10 mouse cellular contexts compared by ENCODE assay signal in the genomic region with DNA sequence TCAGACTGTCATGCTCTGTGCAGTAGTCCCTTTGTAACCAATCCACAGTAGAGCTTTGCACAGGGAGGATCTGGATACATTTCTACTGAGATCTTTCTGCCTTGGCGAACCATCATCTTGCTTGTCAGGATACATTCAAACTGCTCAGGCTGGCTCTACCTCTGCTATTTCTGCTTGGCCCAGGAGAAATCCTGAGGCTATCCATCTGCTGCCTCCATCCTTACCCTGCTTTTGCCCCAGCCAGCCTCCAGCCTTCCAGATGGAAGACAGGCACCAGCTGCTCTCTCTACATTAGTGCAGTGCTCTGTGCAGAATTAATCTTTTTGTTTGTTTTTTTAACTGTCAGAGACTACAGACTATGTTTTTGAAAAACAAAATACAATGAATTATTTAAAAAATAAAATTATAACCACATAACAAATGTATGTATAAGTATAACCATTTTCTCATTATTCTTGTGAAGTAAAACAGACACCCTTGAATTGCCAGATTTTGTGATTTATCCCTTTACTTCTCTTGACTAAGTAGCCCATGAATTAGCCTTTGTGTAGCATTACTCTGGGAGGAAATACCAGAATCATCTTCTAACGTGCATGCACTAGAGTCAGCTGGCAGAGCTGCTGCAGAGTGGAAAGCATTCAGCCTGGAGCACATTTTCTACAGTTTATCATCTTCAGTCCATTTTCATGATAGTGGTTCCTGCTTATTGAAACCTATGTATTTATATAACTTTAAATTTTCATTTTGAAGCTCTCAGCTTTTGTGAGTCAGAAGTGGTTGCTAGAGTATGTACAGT.
DNase-seq lines count a peak whose midpoint lies in the region; ATAC-seq and TF ChIP-seq lines count a peak whose summit lies in the region.
"Had no signal": no experiment of that assay in that cellular context is flagged by ENCODE, and none has a peak within 500 bp of the region (broad histone marks: within the 10 kb centered on the region; RNA-seq: fewer than 3 reads in every experiment).

No protein-coding gene starts in this region.

- H3K4me2 ChIP-seq in kidney, embryonic 14.5 days (replicated peaks; ENCODE audit: low read depth, low read length): no peak overlapping the region
- H3K4me2 ChIP-seq: liver, embryonic 13.5 days had no signal

- peak; percentile 72; the same call in 1 of the 2 replicates for ATAC-seq in kidney, embryonic 14.5 days (ENCODE audit: low FRiP score, low TSS enrichment)
- ATAC-seq in inflammation-experienced regulatory T-cells, adult 6 months: no peak

- H3K4me3 ChIP-seq in kidney, embryonic 14.5 days (ENCODE audit: low read length): no peak overlapping the region
- no peak overlapping the region for H3K4me3 ChIP-seq in cortical plate, adult 2 months (ENCODE audit: insufficient read depth, low read length)
- H3K4me3 ChIP-seq: liver, embryonic 13.5 days had no signal

- H3K9me3 ChIP-seq in kidney, embryonic 14.5 days (ENCODE audit: control insufficient read depth, low read length): no peaks in the 10 kb centered on the region
- H3K9me3 ChIP-seq: liver, embryonic 13.5 days had no signal

- 38% methylated on average over 2 of the region's 2 CpGs for WGBS in kidney, embryonic 14.5 days

- no peak overlapping the region for H3K27ac ChIP-seq in kidney, embryonic 14.5 days (ENCODE audit: low read depth, low read length)
- 0 out of 2 replicates have a peak overlapping the region, but pooled peaks have one; percentile 6 for H3K27ac ChIP-seq in cortical plate, adult 2 months (ENCODE audit: insufficient read depth, low read length)
- H3K27ac ChIP-seq: liver, embryonic 13.5 days had no signal

- H3K4me1 ChIP-seq in kidney, embryonic 14.5 days (ENCODE audit: control insufficient read depth, insufficient read depth, low read length): no peaks in the 10 kb centered on the region
- no peaks in the 10 kb centered on the region for H3K4me1 ChIP-seq in cortical plate, adult 2 months (ENCODE audit: control insufficient read depth, insufficient read depth, low read length)
- H3K4me1 ChIP-seq: liver, embryonic 13.5 days had no signal

- TF ChIP-seq POLR2A in cortical plate, adult 2 months (IDR thresholded peaks at IDR 0.05; ENCODE audit: extremely low read depth, insufficient read depth, low read length): no peak

- H3K27me3 ChIP-seq in kidney, embryonic 14.5 days (ENCODE audit: control insufficient read depth, insufficient read depth, low read length): no peaks in the 10 kb centered on the region
- H3K27me3 ChIP-seq: CH12.LX; liver, embryonic 13.5 days had no signal

- no peak overlapping the region for H3K9ac ChIP-seq in kidney, embryonic 14.5 days (ENCODE audit: low read depth, low read length)
- H3K9ac ChIP-seq: liver, embryonic 13.5 days had no signal

- no peak for TF ChIP-seq CTCF in cortical plate, adult 2 months (IDR thresholded peaks at IDR 0.05; ENCODE audit: extremely low read depth, insufficient read depth, low read length)

- no peaks in the 10 kb centered on the region for H3K36me3 ChIP-seq in kidney, embryonic 14.5 days (ENCODE audit: control insufficient read depth, insufficient read depth, low read length)
- H3K36me3 ChIP-seq: liver, embryonic 13.5 days had no signal

- DNase-seq in kidney, adult 11 months: no peak
- peak; percentile 46 for DNase-seq in layer of hippocampus, adult 9-10 months (ENCODE audit: low spot score)
- peak; percentile 10 for DNase-seq in retina, embryonic 14.5 days (ENCODE audit: low spot score)
- DNase-seq in adrenal gland, adult 8-10 months: no peak
- no peak for DNase-seq in adrenal gland, postnatal 14 days
- DNase-seq: liver, embryonic 13.5 days had no signal

Comparison
In these comparisons a context has a peak if more than half of its experiments do, and no peak if none do; other contexts are left out.
1. DNase-seq: peak in layer of hippocampus, adult 9-10 months (single experiment) and retina, embryonic 14.5 days (single experiment); none in kidney, adult 11 months (single experiment), adrenal gland, adult 8-10 months (single experiment) and adrenal gland, postnatal 14 days (single experiment).